Mouse (Mus musculus) macrophage (primary cell): ENCODE measurements around the gene Prr15l. TPM values are rescaled to one million over a fixed set of nuclear protein-coding genes. Genes with fewer than 3 reads are reported as not detected.

Experiments used
- H3K27ac ChIP-seq: fragments of 350-480 bp; formaldehyde crosslinking; 2 replicates; pipeline ENCODE4 v1.9.0; 2021
- H3K36me3 ChIP-seq: fragments of 350-480 bp; formaldehyde crosslinking; 2 replicates; pipeline ENCODE4 v1.9.0; 2021; ENCODE audit errors: inconsistent target
- H3K4me3 ChIP-seq: fragments of 350-480 bp; formaldehyde crosslinking; 2 replicates; pipeline ENCODE4 v1.9.0; 2021; ENCODE audit errors: inconsistent target
- H3K79me2 ChIP-seq: fragments of 350-480 bp; formaldehyde crosslinking; 2 replicates; pipeline ENCODE4 v1.9.0; 2021; ENCODE audit errors: inconsistent target
- WGBS: methylation state at CpG from one replicate; pipeline ENCODE4 v1.1.7; 2026; ENCODE audit warnings: inconsistent platforms; ENCODE audit not compliant: missing documents; 5-methylcytosine and 5-hydroxymethylcytosine counted together
- polyA plus RNA-seq: library from polyadenylated mRNA; stranded (reverse); fragments of 250-400 nt; gene quantifications from 3 replicates; pipeline ENCODE4 v1.2.4, GENCODE M21; 2018; ENCODE audit warnings: inconsistent platforms

Prr15l gene
- polyA plus RNA-seq, 1 experiment from 2014 or later: not detected

GRCm38 (mm10) chr11:96933562-96934276, 5.8 kb downstream of the Prr15l start:
- WGBS: 73% methylated on average over 13 of the region's 13 CpGs
- Histone ChIP-seq H3K79me2 (no peaks in the 10 kb centered on the region), H3K36me3 (no peaks in the 10 kb centered on the region; the same call in 1 of the 2 replicates), H3K27ac (no peak overlapping the region), H3K4me3 (no peak overlapping the region)

- no peak overlapping the region for H3K4me3 ChIP-seq
- H3K27ac ChIP-seq: no peak overlapping the region
- H3K36me3 ChIP-seq: no peaks in the 10 kb centered on the region; the same call in 1 of the 2 replicates
- no peaks in the 10 kb centered on the region for H3K79me2 ChIP-seq
- 59% methylated on average over 12 of the region's 12 CpGs for WGBS
Observed at GRCm38 (mm10) chr11:96934921-96935356, 7.0 kb downstream of the Prr15l start.

- no peaks in the 10 kb centered on the region for H3K79me2 ChIP-seq
- H3K4me3 ChIP-seq: no peak overlapping the region
- peaks cover 4% of the 10 kb centered on the region; the same call in 1 of the 2 replicates for H3K36me3 ChIP-seq
- 96% methylated on average over 9 of the region's 9 CpGs for WGBS
- no peak overlapping the region for H3K27ac ChIP-seq
Observed at GRCm38 (mm10) chr11:96935872-96936650, 8.2 kb downstream of the Prr15l start.

- no peak overlapping the region for H3K4me3 ChIP-seq
- H3K27ac ChIP-seq: no peak overlapping the region
Observed at GRCm38 (mm10) chr11:96937549-96938425, 9.9 kb downstream of the Prr15l start.

GRCm38 (mm10) chr11:96938426-96938800, 10.5 kb downstream of the Prr15l start:
- Histone ChIP-seq H3K79me2 (no peaks in the 10 kb centered on the region), H3K36me3 (peaks cover 4% of the 10 kb centered on the region; the same call in 1 of the 2 replicates), H3K27ac (no peak overlapping the region), H3K4me3 (no peak overlapping the region)
- 53% methylated on average over 6 of the region's 6 CpGs for WGBS

More at GRCm38 (mm10) chr11:96937549-96938425, 9.9 kb downstream of the Prr15l start:
- H3K79me2 ChIP-seq: no peaks in the 10 kb centered on the region
- peaks cover 4% of the 10 kb centered on the region; the same call in 1 of the 2 replicates for H3K36me3 ChIP-seq
- WGBS: 64% methylated on average over 9 of the region's 10 CpGs

GRCm38 (mm10) chr11:96940578-96941465, 12.9 kb downstream of the Prr15l start:
- no peak overlapping the region for H3K4me3 ChIP-seq
- no peak overlapping the region for H3K27ac ChIP-seq
- peaks cover 4% of the 10 kb centered on the region; the same call in 1 of the 2 replicates for H3K36me3 ChIP-seq
- 84% methylated on average over 15 of the region's 16 CpGs for WGBS
- H3K79me2 ChIP-seq: no peaks in the 10 kb centered on the region

GRCm38 (mm10) chr11:96941989-96942590, 14.2 kb downstream of the Prr15l start:
- H3K4me3 ChIP-seq: no peak overlapping the region
- H3K36me3 ChIP-seq: peaks cover 4% of the 10 kb centered on the region; the same call in 1 of the 2 replicates
- no peaks in the 10 kb centered on the region for H3K79me2 ChIP-seq
- no peak overlapping the region for H3K27ac ChIP-seq
- 95% methylated on average over 6 of the region's 6 CpGs for WGBS

GRCm38 (mm10) chr11:96943746-96944304, 15.9 kb downstream of the Prr15l start, which contains the start of gene Pnpo:
TSS of gene Pnpo (minus strand) at chr11:96943986.
- no peaks in the 10 kb centered on the region for H3K79me2 ChIP-seq

GRCm38 (mm10) chr11:96944844-96945580, 17.1 kb downstream of the Prr15l start:
- WGBS: 20% methylated on average over 14 of the region's 14 CpGs
- H3K4me3 ChIP-seq: peak overlapping the region; percentile 68
- no peaks in the 10 kb centered on the region for H3K79me2 ChIP-seq
- H3K36me3 ChIP-seq: peaks cover 3% of the 10 kb centered on the region; the same call in 1 of the 2 replicates
- H3K27ac ChIP-seq: no peak overlapping the region

More at GRCm38 (mm10) chr11:96943746-96944304, 15.9 kb downstream of the Prr15l start, which contains the start of gene Pnpo:
- Histone ChIP-seq H3K27ac (peak within 1 kb of the TSS; percentile 46), H3K4me3 (peak within 1 kb of the TSS; percentile 68), H3K36me3 (peaks cover 4% of the 10 kb centered on the region; the same call in 1 of the 2 replicates)
- WGBS: 1% methylated on average over 29 of the region's 29 CpGs

- WGBS: 93% methylated on average over 9 of the region's 9 CpGs
- Histone ChIP-seq H3K79me2 (no peaks in the 10 kb centered on the region), H3K36me3 (peaks cover 5% of the 10 kb centered on the region; the same call in 1 of the 2 replicates), H3K27ac (no peak overlapping the region), H3K4me3 (no peak overlapping the region)
Observed at GRCm38 (mm10) chr11:96946498-96946897, 18.6 kb downstream of the Prr15l start.

GRCm38 (mm10) chr11:96947849-96948248, 19.9 kb downstream of the Prr15l start:
- Histone ChIP-seq H3K27ac (no peak overlapping the region), H3K4me3 (no peak overlapping the region), H3K79me2 (no peaks in the 10 kb centered on the region), H3K36me3 (peaks cover 19% of the 10 kb centered on the region; the same call in 1 of the 2 replicates)
- WGBS: 51% methylated on average over 4 of the region's 4 CpGs

- no peaks in the 10 kb centered on the region for H3K79me2 ChIP-seq
- H3K36me3 ChIP-seq: peaks cover 48% of the 10 kb centered on the region
- no peak overlapping the region for H3K4me3 ChIP-seq
- no peak overlapping the region for H3K27ac ChIP-seq
- WGBS: 100% methylated on average over 1 of the region's 3 CpGs
Observed at GRCm38 (mm10) chr11:96950767-96951166, 22.9 kb downstream of the Prr15l start.
